Mouse (Mus musculus) layer of hippocampus, postnatal 25 days (tissue): ENCODE measurements around the gene Lrp5. TPM values are rescaled to one million over a fixed set of nuclear protein-coding genes. Genes with fewer than 3 reads are reported as not detected.
A peak's percentile ranks its signal among the peaks of the same experiment; 100 is the strongest.

Experiments used
- DNase-seq, 2 experiments: peaks; one replicate each; pipeline ENCODE4 v3.0.0; 2022; ENCODE audit warnings: mixed read lengths in 2 of 2, low spot score in 1 of 2; ENCODE audit errors: extremely low spot score in 1 of 2
- total RNA-seq, 2 experiments: library from RNA; stranded (reverse); gene quantifications; 2 replicates each; pipeline ENCODE4 v1.2.3; 2021

The Lrp5 gene
- total RNA-seq: 10 to 100 TPM; 10.3 to 10.9 TPM

- no peak for DNase-seq
These were observed at the start of gene Lrp5 for GRCm38 (mm10) chr19:3686215-3686894. Gene Lrp5 (minus strand): TSS chr19:3686564.

GRCm38 (mm10) chr19:3736001-3736400 lies 49.6 kb upstream of the Lrp5 start:
- DNase-seq: no peak

- no peak for DNase-seq
These were observed 44.6 kb upstream of the Lrp5 start for GRCm38 (mm10) chr19:3730781-3731646.

GRCm38 (mm10) chr19:3728901-3729300 lies 42.5 kb upstream of the Lrp5 start:
- no peak for DNase-seq

GRCm38 (mm10) chr19:3724779-3725178 lies 38.4 kb upstream of the Lrp5 start:
- DNase-seq: peak in 1 of 2 experiments; percentile 75

- DNase-seq: peak in 1 of 2 experiments; percentile 31
These were observed 37.5 kb upstream of the Lrp5 start for GRCm38 (mm10) chr19:3723904-3724303.

- no peak for DNase-seq
These were observed 36.8 kb upstream of the Lrp5 start for GRCm38 (mm10) chr19:3723170-3723569.

GRCm38 (mm10) chr19:3719362-3719891 lies 33.1 kb upstream of the Lrp5 start:
- peak; percentile 53 to 55 for DNase-seq

GRCm38 (mm10) chr19:3718481-3719361 lies 32.4 kb upstream of the Lrp5 start:
- DNase-seq: peak in 1 of 2 experiments; percentile 75

GRCm38 (mm10) chr19:3714381-3714780 lies 28.0 kb upstream of the Lrp5 start:
- DNase-seq: no peak

- DNase-seq: no peak
These were observed 24.1 kb upstream of the Lrp5 start for GRCm38 (mm10) chr19:3710436-3710835.

- no peak for DNase-seq
These were observed 22.8 kb upstream of the Lrp5 start for GRCm38 (mm10) chr19:3709013-3709787.

GRCm38 (mm10) chr19:3708078-3709012 lies 22.0 kb upstream of the Lrp5 start, which contains the start of gene 1810055G02Rik:
Gene 1810055G02Rik (plus strand): TSS chr19:3708293.
- DNase-seq: peak; percentile 98 to 99

GRCm38 (mm10) chr19:3707553-3707952 lies 21.2 kb upstream of the Lrp5 start:
- DNase-seq: no peak

- DNase-seq: no peak
These were observed 19.9 kb upstream of the Lrp5 start for GRCm38 (mm10) chr19:3706258-3706657.

- DNase-seq: no peak
These were observed 16.1 kb upstream of the Lrp5 start for GRCm38 (mm10) chr19:3702460-3702859.

GRCm38 (mm10) chr19:3699508-3700438 lies 13.4 kb upstream of the Lrp5 start:
- peak; percentile 59 to 83 for DNase-seq
